Mouse (Mus musculus): ENCODE results near the gene Ccdc181. TPM values are rescaled to one million over a fixed set of nuclear protein-coding genes. Genes with fewer than 3 reads are reported as not detected.
"Not testable (repeated sequence)": the region's sequence is repeated elsewhere in the genome, so short reads cannot be mapped to it uniquely, and the experiment has no call there.

The Ccdc181 gene
- polyA plus RNA-seq (2015; fragmentation: Nextera tagmentation; extraction: Ambion mirVana), result 24.0 and 26.9 TPM in 2 replicates

GRCm38 (mm10) chr1:164275455-164275954, at the start of gene Ccdc181:
TSS of gene Ccdc181 (plus strand) at chr1:164275585.
- peak within 1 kb of the TSS; percentile 52 for H3K4me3 ChIP-seq
- ATAC-seq (ENCODE audit: low FRiP score, low read depth), result peak; percentile 100
- no peaks in the 10 kb centered on the region for H3K27me3 ChIP-seq
- no peaks in the 10 kb centered on the region for H3K4me1 ChIP-seq (replicated peaks)
- H3K36me3 ChIP-seq, result 0 out of 2 replicates have a peak, but pooled peaks cover 3% of the 10 kb centered on the region
- peak within 1 kb of the TSS; percentile 57 for H3K9ac ChIP-seq
- no peaks in the 10 kb centered on the region for H3K9me3 ChIP-seq
- WGBS, result under 1% methylated on average over 31 of the region's 31 CpGs
- H3K27ac ChIP-seq (replicated peaks), result peak within 1 kb of the TSS; percentile 79
- peak within 1 kb of the TSS; percentile 76 for H3K4me2 ChIP-seq

DNA sequence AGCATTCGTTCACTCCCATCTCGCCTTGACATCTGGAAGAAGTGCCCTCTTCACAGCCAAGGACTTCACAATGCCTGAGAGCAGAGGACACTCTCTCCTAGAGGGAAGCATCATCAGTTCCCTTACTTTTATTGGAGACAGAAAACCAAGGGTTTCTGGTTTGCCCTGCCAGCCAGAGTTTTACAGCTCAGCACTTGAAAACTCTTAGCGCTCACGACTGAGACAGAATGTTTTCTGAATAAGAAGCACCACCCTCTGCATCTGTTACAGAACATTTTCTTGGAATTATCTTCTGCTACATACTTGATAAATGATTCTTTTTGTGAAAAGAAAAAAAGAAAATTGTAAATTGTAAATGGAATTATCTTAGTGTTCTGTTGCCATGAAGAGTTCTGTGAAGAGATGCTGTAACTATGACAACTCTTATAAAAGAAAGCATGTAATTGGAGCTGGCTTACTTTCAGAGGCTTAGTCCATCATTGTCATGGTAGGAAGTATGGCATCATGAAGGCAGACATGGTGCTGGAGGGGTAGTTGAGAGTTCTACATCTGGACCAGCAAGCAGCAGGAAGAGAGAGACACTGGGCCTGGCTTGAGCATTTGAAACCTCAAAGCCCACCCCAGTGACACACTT, 43.3 kb upstream of the Ccdc181 start:
- H3K4me2 ChIP-seq; H3K9ac ChIP-seq; H3K27me3 ChIP-seq; ATAC-seq (ENCODE audit: low FRiP score, low read depth); H3K36me3 ChIP-seq; H3K27ac ChIP-seq (replicated peaks); H3K9me3 ChIP-seq; H3K4me1 ChIP-seq (replicated peaks); H3K4me3 ChIP-seq: not testable (repeated sequence)
- 78% methylated on average over 2 of the region's 4 CpGs for WGBS

GRCm38 (mm10) chr1:164233447-164233846, 41.9 kb upstream of the Ccdc181 start:
- Histone ChIP-seq H3K4me3 (no peak overlapping the region), H3K9me3 (no peaks in the 10 kb centered on the region), H3K36me3 (no peaks in the 10 kb centered on the region), H3K27ac (replicated peaks) (no peak overlapping the region), H3K27me3 (no peaks in the 10 kb centered on the region), H3K4me2 (no peak overlapping the region), H3K4me1 (replicated peaks) (no peaks in the 10 kb centered on the region), H3K9ac (no peak overlapping the region)
- no peak for ATAC-seq (ENCODE audit: low FRiP score, low read depth)
- 78% methylated on average over 1 of the region's 1 CpGs for WGBS

- ATAC-seq (ENCODE audit: low FRiP score, low read depth), result no peak
Observed at GRCm38 (mm10) chr1:164235078-164235477, 40.3 kb upstream of the Ccdc181 start.

DNA sequence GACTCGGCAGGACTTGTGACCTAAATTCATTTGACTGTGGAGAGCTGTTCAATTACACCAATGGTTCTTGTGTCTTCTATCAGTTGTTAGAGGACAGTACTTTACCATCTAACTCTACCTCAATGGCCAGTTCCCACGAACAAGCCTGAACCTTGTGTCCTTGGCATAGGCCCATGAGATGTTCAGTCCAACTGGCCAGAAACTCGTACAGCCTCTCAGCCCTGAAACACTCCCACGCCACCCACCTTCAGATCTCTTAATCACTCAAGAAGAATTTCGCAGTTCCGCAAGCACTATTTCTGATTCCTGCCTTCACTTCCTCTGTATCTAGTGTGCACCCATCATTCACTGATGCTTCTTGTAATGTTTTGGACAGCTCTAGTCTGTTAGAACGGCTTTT, 39.3 kb upstream of the Ccdc181 start:
- WGBS, result 68% methylated on average over 7 of the region's 7 CpGs
- H3K9ac ChIP-seq, result no peak overlapping the region
- H3K27ac ChIP-seq (replicated peaks), result no peak overlapping the region
- H3K4me2 ChIP-seq, result no peak overlapping the region
- no peaks in the 10 kb centered on the region for H3K36me3 ChIP-seq
- no peak for ATAC-seq (ENCODE audit: low FRiP score, low read depth)
- no peak overlapping the region for H3K4me3 ChIP-seq
- H3K9me3 ChIP-seq, result no peaks in the 10 kb centered on the region
- no peaks in the 10 kb centered on the region for H3K4me1 ChIP-seq (replicated peaks)
- no peaks in the 10 kb centered on the region for H3K27me3 ChIP-seq

More at GRCm38 (mm10) chr1:164235078-164235477, 40.3 kb upstream of the Ccdc181 start:
- Histone ChIP-seq H3K9me3 (no peaks in the 10 kb centered on the region), H3K27me3 (no peaks in the 10 kb centered on the region), H3K9ac (no peak overlapping the region), H3K4me1 (replicated peaks) (no peaks in the 10 kb centered on the region), H3K27ac (replicated peaks) (no peak overlapping the region), H3K36me3 (no peaks in the 10 kb centered on the region), H3K4me3 (no peak overlapping the region), H3K4me2 (no peak overlapping the region)
- WGBS, result 65% methylated on average over 7 of the region's 7 CpGs

DNA sequence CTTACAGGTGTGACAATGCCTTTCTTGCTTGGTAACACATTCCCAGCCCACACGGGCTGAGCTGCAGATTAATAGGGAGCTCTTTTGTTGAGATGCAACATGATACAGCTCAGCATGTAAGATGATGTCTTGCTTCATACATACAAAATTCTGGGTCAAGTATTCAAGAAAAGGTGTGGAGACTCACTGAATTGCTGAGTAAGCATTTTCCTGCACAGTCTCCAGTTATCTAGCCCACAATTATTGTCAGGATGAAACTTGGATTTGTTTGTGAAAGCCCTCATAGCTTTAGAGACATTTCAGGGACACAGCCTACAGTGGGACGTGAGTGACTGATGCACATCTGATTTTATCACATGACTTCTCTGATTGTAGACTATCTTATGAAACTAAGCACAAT, 33.9 kb upstream of the Ccdc181 start:
- 88% methylated on average over 2 of the region's 2 CpGs for WGBS
- Histone ChIP-seq H3K9me3 (no peaks in the 10 kb centered on the region), H3K9ac (no peak overlapping the region), H3K36me3 (no peaks in the 10 kb centered on the region), H3K27ac (replicated peaks) (no peak overlapping the region), H3K4me1 (replicated peaks) (no peaks in the 10 kb centered on the region), H3K4me3 (no peak overlapping the region), H3K4me2 (no peak overlapping the region), H3K27me3 (no peaks in the 10 kb centered on the region)
- no peak for ATAC-seq (ENCODE audit: low FRiP score, low read depth)

DNA sequence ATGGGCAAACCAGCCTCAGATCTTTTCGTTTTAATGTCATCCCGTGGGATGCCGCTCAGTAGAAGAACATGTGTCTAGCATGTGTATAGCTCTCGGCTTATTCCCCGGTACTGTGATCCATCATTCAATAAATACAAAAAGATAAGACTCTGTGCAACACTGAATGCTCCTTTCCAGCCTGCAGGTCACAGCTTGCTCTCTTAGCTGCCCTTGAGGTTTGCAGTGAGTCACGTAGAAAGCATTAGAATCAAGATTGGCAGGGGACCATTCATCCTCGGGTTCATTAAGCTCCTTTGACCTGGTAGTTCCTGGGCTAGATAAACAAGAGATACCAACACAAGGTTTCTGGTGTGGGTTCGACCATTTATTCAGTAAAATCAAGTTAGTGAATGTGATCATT, 32.6 kb upstream of the Ccdc181 start:
- ATAC-seq (ENCODE audit: low FRiP score, low read depth), result no peak
- WGBS, result 64% methylated on average over 8 of the region's 8 CpGs

GRCm38 (mm10) chr1:164247442-164247841, 27.9 kb upstream of the Ccdc181 start:
- no peak for ATAC-seq (ENCODE audit: low FRiP score, low read depth)
- H3K36me3 ChIP-seq, result no peaks in the 10 kb centered on the region
- WGBS, result 38% methylated on average over 8 of the region's 8 CpGs

More for the DNA sequence above, 32.6 kb upstream of the Ccdc181 start:
- no peaks in the 10 kb centered on the region for H3K27me3 ChIP-seq
- peaks cover 4% of the 10 kb centered on the region for H3K4me1 ChIP-seq (replicated peaks)
- H3K4me2 ChIP-seq, result no peak overlapping the region
- no peak overlapping the region for H3K27ac ChIP-seq (replicated peaks)
- H3K9me3 ChIP-seq, result no peaks in the 10 kb centered on the region
- H3K9ac ChIP-seq, result no peak overlapping the region
- H3K36me3 ChIP-seq, result no peaks in the 10 kb centered on the region
- no peak overlapping the region for H3K4me3 ChIP-seq

DNA sequence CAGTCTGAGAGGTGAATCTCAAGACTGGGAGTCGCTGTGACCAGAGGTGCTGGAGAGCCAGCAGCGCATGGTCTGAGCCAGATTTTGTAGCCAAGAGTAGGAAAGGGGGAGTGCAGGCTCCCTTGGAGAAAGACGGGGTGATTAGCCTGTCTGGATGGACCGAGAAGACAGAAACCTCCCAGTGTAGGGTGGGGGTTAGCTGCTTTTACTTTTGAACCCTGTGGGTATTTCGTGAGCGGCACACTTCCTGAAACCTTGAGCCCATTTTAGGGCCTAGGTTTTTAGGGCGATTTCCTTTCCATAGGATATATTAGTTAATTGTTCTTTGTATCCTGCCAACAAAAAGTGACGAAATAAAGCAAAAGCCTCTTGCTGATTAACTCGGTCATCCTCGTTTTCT, 27.4 kb upstream of the Ccdc181 start:
- WGBS, result 6% methylated on average over 10 of the region's 10 CpGs
- Histone ChIP-seq H3K9me3 (no peaks in the 10 kb centered on the region), H3K4me1 (replicated peaks) (peaks cover 27% of the 10 kb centered on the region), H3K27ac (replicated peaks) (peak overlapping the region; percentile 75), H3K27me3 (no peaks in the 10 kb centered on the region), H3K36me3 (no peaks in the 10 kb centered on the region), H3K9ac (peak overlapping the region; percentile 40), H3K4me3 (peak overlapping the region; percentile 82), H3K4me2 (peak overlapping the region; percentile 70)
- no peak for ATAC-seq (ENCODE audit: low FRiP score, low read depth)

More at GRCm38 (mm10) chr1:164247442-164247841, 27.9 kb upstream of the Ccdc181 start:
- H3K9ac ChIP-seq, result 0 out of 2 replicates have a peak overlapping the region, but pooled peaks have one; percentile 27
- no peak overlapping the region for H3K4me3 ChIP-seq
- H3K27me3 ChIP-seq, result no peaks in the 10 kb centered on the region
- H3K4me2 ChIP-seq, result peak overlapping the region; percentile 70
- peaks cover 27% of the 10 kb centered on the region for H3K4me1 ChIP-seq (replicated peaks)
- no peak overlapping the region for H3K27ac ChIP-seq (replicated peaks)
- no peaks in the 10 kb centered on the region for H3K9me3 ChIP-seq

DNA sequence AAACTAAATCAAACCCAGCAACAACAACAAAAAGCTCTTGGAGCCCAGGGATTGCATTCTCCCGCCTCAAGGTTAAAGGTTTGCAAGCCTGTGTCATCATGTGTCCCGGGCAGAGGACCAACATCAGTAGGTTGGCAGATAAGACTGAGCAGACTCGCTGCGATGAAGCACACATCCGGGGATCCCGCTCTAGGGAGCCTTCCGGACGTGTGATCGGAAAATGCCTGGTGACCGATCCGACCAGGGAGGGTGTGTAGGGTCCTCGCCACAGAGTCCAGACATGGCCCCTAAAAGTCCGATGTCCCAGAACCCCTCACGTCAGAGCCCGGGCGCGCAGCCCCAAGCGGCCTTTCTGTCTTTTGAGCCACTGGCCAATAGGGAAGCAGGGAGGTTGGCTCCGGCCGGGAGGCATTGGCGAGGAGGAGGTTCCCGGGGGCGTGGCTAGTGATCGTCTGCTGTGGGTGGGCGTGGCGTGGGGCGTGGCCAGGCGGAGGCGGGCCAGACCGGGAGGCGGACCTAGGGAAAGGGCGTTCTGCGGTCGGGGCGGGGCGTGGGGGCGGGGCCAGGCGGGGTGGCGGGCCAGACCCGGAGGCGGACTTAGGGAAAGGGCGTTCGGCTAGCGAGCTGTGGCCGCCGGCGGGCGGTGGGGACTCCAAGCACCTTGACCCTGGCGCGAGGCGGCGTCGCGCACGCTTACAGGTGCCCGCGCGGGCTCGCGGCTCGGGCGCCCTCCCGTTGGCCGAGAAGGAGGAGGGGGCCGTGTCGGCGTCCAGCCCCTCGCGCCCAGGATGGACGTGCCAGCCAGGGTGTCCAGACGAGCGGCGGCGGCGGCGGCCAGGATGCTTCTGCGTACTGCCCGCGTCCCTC, 26.7 kb upstream of the Ccdc181 start, which contains the start of gene Slc19a2:
Gene Slc19a2 (plus strand): TSS at position 582 of the 867 bp plus-strand sequence.
- H3K36me3 ChIP-seq, result no peaks in the 10 kb centered on the region
- peak within 1 kb of the TSS; percentile 82 for H3K4me3 ChIP-seq
- WGBS, result under 1% methylated on average over 61 of the region's 79 CpGs
- peak within 1 kb of the TSS; percentile 70 for H3K4me2 ChIP-seq
- H3K4me1 ChIP-seq (replicated peaks), result peaks cover 27% of the 10 kb centered on the region
- no peaks in the 10 kb centered on the region for H3K27me3 ChIP-seq
- peak within 1 kb of the TSS; percentile 77 for H3K27ac ChIP-seq (replicated peaks)
- H3K9ac ChIP-seq, result peak within 1 kb of the TSS; percentile 58
- H3K9me3 ChIP-seq, result no peaks in the 10 kb centered on the region
- ATAC-seq (ENCODE audit: low FRiP score, low read depth), result peak; percentile 96

DNA sequence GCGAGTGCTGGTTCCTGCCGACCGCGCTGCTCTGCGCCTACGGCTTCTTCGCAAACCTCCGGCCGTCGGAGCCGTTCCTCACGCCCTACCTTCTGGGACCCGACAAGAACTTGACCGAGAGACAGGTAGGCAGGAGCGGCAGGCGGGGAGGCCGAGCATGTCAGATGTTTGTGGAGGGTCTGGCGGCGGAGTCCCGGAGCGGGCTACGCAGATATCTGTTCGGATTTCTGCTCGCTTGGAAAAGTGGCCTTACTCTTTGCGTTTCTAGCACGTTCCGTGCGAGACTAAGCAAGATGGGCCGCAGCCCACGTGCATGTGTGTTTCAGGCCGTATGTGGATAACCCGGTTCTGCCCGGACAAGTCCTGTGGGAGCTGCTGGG, 26.1 kb upstream of the Ccdc181 start:
- WGBS, result under 1% methylated on average over 33 of the region's 33 CpGs
- peak; percentile 17 for ATAC-seq (ENCODE audit: low FRiP score, low read depth)
- H3K27ac ChIP-seq (replicated peaks), result peak overlapping the region; percentile 77

More for the DNA sequence above, 26.1 kb upstream of the Ccdc181 start:
- peak overlapping the region; percentile 70 for H3K4me2 ChIP-seq
- no peaks in the 10 kb centered on the region for H3K9me3 ChIP-seq
- no peaks in the 10 kb centered on the region for H3K36me3 ChIP-seq
- H3K27me3 ChIP-seq, result no peaks in the 10 kb centered on the region
- H3K4me1 ChIP-seq (replicated peaks), result peaks cover 27% of the 10 kb centered on the region
- peak overlapping the region; percentile 82 for H3K4me3 ChIP-seq
- peak overlapping the region; percentile 58 for H3K9ac ChIP-seq

Data from hindbrain, embryonic 15.5 days (tissue).